Mouse (Mus musculus) MEL (cell line): Measurements from ENCODE around the gene Nek9. TPM values are rescaled to one million over a fixed set of nuclear protein-coding genes. Genes with fewer than 3 reads are reported as not detected.

Experiments used
- DNase-seq: peaks from one replicate; pipeline ENCODE4 v3.0.0; 2011; ENCODE audit warnings: low read depth, low spot score
- H3K27ac ChIP-seq: 2 replicates; pipeline ENCODE4 v1.5.1; 2012; ENCODE audit warnings: low read depth, mild to moderate bottlenecking, control low read depth, low read length, moderate library complexity; ENCODE audit not compliant: control insufficient read depth
- H3K27me3 ChIP-seq, 2 experiments: fragments of 150-350 bp in 1 of 2; sonication (generic) in 1 of 2; 2 replicates each; pipeline ENCODE4 v1.6.1; 2012; ENCODE audit warnings: low read length in 2 of 2, mild to moderate bottlenecking in 2 of 2, improper control_type of control experiment in 1 of 2, moderate library complexity in 1 of 2; ENCODE audit not compliant: insufficient read depth in 2 of 2, control insufficient read depth in 1 of 2
- H3K36me3 ChIP-seq, 2 experiments: 2 replicates each; pipeline ENCODE4 v1.6.1; 2012 to 2014; ENCODE audit warnings: low read length in 2 of 2, improper control_type of control experiment in 1 of 2, inconsistent platforms in 1 of 2, mild to moderate bottlenecking in 1 of 2; ENCODE audit not compliant: insufficient read depth in 2 of 2, control insufficient read depth in 1 of 2
- H3K4me1 ChIP-seq, 2 experiments: fragments of 150-350 bp in 1 of 2; sonication (generic) in 1 of 2; 2 replicates each; pipeline ENCODE4 v1.6.1; 2012; ENCODE audit warnings: low read length in 2 of 2, improper control_type of control experiment in 1 of 2, mild to moderate bottlenecking in 1 of 2; ENCODE audit not compliant: insufficient read depth in 2 of 2, control insufficient read depth in 1 of 2
- H3K4me3 ChIP-seq, 2 experiments: fragments of 150-350 bp in 1 of 2; sonication (generic) in 1 of 2; 2 replicates each; pipeline ENCODE4 v1.5.1; 2012; ENCODE audit warnings: low read depth in 2 of 2, low read length in 2 of 2, mild to moderate bottlenecking in 2 of 2, moderate library complexity in 2 of 2, control low read depth in 1 of 2, improper control_type of control experiment in 1 of 2; ENCODE audit not compliant: control insufficient read depth in 1 of 2, insufficient read depth in 1 of 2
- H3K79me2 ChIP-seq: 2 replicates; pipeline ENCODE4 v1.6.1; 2012; ENCODE audit warnings: mild to moderate bottlenecking, low read length, moderate library complexity; ENCODE audit not compliant: control insufficient read depth, poor library complexity, insufficient read depth
- H3K9ac ChIP-seq: 2 replicates; pipeline ENCODE4 v1.6.1; 2012; ENCODE audit warnings: low read depth, mild to moderate bottlenecking, control low read depth, low read length, moderate library complexity; ENCODE audit not compliant: control insufficient read depth, poor library complexity, severe bottlenecking
- H3K9me3 ChIP-seq: fragments of 150-350 bp; sonication (generic); replicated peaks from 2 replicates; pipeline ENCODE4 v1.6.1; 2012; ENCODE audit warnings: mild to moderate bottlenecking, low read length, improper control_type of control experiment, moderate library complexity; ENCODE audit not compliant: insufficient read depth
- CHD1 ChIP-seq: IDR thresholded peaks from 2 replicates; pipeline ENCODE4 v1.6.1; 2012; ENCODE audit warnings: low read depth, mild to moderate bottlenecking, inconsistent platforms, low read length, improper control_type of control experiment
- CTCF ChIP-seq, 3 experiments: IDR thresholded peaks in 2 of 3; conservative IDR thresholded peaks in 1 of 3; 2 replicates each; pipeline ENCODE4 v1.5.1; 2011 to 2012; ENCODE audit warnings: low read length in 3 of 3, low read depth in 2 of 3, mild to moderate bottlenecking in 2 of 3, improper control_type of control experiment in 1 of 3, inconsistent platforms in 1 of 3, mixed read lengths in 1 of 3, moderate library complexity in 1 of 3; ENCODE audit not compliant: control insufficient read depth in 1 of 3, insufficient read depth in 1 of 3, poor library complexity in 1 of 3, severe bottlenecking in 1 of 3
- E2F4 ChIP-seq: IDR thresholded peaks from 2 replicates; pipeline ENCODE4 v1.6.1; 2011; ENCODE audit warnings: low read depth, low read length, improper control_type of control experiment, borderline replicate concordance
- ELF1 ChIP-seq: IDR thresholded peaks from 2 replicates; pipeline ENCODE4 v1.6.1; 2014; ENCODE audit warnings: low read depth, mild to moderate bottlenecking, inconsistent platforms, low read length, improper control_type of control experiment, moderate library complexity
- EP300 ChIP-seq, 2 experiments: IDR thresholded peaks; 2 replicates each; pipeline ENCODE4 v1.6.1; 2011; ENCODE audit warnings: improper control_type of control experiment in 2 of 2, low read length in 2 of 2, low read depth in 1 of 2, mild to moderate bottlenecking in 1 of 2
- ETS1 ChIP-seq: IDR thresholded peaks from 2 replicates; pipeline ENCODE4 v1.6.1; 2012; ENCODE audit warnings: low read depth, mild to moderate bottlenecking, inconsistent platforms, low read length, improper control_type of control experiment, moderate library complexity
- GABPA ChIP-seq: IDR thresholded peaks from 2 replicates; pipeline ENCODE4 v1.6.1; 2012; ENCODE audit warnings: low read depth, mild to moderate bottlenecking, inconsistent platforms, low read length, improper control_type of control experiment, moderate library complexity
- GATA1 ChIP-seq: IDR thresholded peaks from 2 replicates; pipeline ENCODE4 v1.6.1; 2011; ENCODE audit warnings: low read depth, low read length, improper control_type of control experiment
- JUND ChIP-seq: IDR thresholded peaks from 2 replicates; pipeline ENCODE4 v1.6.1; 2011; ENCODE audit warnings: low read depth, mild to moderate bottlenecking, improper control_type of control experiment, low read length
- KAT2A ChIP-seq: conservative IDR thresholded peaks from 2 replicates; pipeline ENCODE4 v1.6.1; 2012; ENCODE audit warnings: low read depth, low read length, improper control_type of control experiment, inconsistent platforms
- MEF2A ChIP-seq: IDR thresholded peaks from 2 replicates; pipeline ENCODE4 v1.6.1; 2014; ENCODE audit warnings: low read depth, mild to moderate bottlenecking, inconsistent platforms, low read length, improper control_type of control experiment; ENCODE audit not compliant: poor library complexity, insufficient replicate concordance, severe bottlenecking; ENCODE audit errors: extremely low read depth
- MYB ChIP-seq: IDR thresholded peaks from 2 replicates; pipeline ENCODE4 v1.6.1; 2011; ENCODE audit warnings: mild to moderate bottlenecking, low read depth, low read length, improper control_type of control experiment
- NELFE ChIP-seq: IDR thresholded peaks from 2 replicates; pipeline ENCODE4 v1.6.1; 2011; ENCODE audit warnings: low read depth, low read length, improper control_type of control experiment
- POLR2AphosphoS2 ChIP-seq: IDR thresholded peaks from 2 replicates; pipeline ENCODE4 v1.6.1; 2011; ENCODE audit warnings: low read length, improper control_type of control experiment
- POLR2AphosphoS5 ChIP-seq: IDR thresholded peaks from 2 replicates; pipeline ENCODE4 v1.6.1; 2012; ENCODE audit warnings: low read depth, borderline replicate concordance, mild to moderate bottlenecking, inconsistent platforms, low read length, moderate library complexity, mixed read lengths
- RAD21 ChIP-seq: IDR thresholded peaks from 2 replicates; pipeline ENCODE4 v1.6.1; 2011; ENCODE audit warnings: mild to moderate bottlenecking, low read depth, low read length, improper control_type of control experiment
- RCOR1 ChIP-seq: IDR thresholded peaks from 2 replicates; pipeline ENCODE4 v1.6.1; 2012; ENCODE audit warnings: low read depth, mild to moderate bottlenecking, inconsistent platforms, low read length, improper control_type of control experiment
- TBP ChIP-seq: IDR thresholded peaks from 2 replicates; pipeline ENCODE4 v1.8.0; 2011; ENCODE audit warnings: low read depth, low read length, improper control_type of control experiment
- TCF12 ChIP-seq: IDR thresholded peaks from 2 replicates; pipeline ENCODE4 v1.6.1; 2014; ENCODE audit warnings: low read depth, mild to moderate bottlenecking, inconsistent platforms, low read length, improper control_type of control experiment, moderate library complexity
- UBTF ChIP-seq: IDR thresholded peaks from 2 replicates; pipeline ENCODE4 v1.6.1; 2012; ENCODE audit warnings: low read depth, mild to moderate bottlenecking, inconsistent platforms, low read length, improper control_type of control experiment, moderate library complexity, borderline replicate concordance; ENCODE audit not compliant: insufficient read depth
- USF1 ChIP-seq: IDR thresholded peaks from 2 replicates; pipeline ENCODE4 v1.6.1; 2014; ENCODE audit warnings: low read depth, mild to moderate bottlenecking, inconsistent platforms, low read length, improper control_type of control experiment, moderate library complexity
- USF2 ChIP-seq, 2 experiments: IDR thresholded peaks; 2 replicates each; pipeline ENCODE4 v1.6.1; 2011 to 2012; ENCODE audit warnings: improper control_type of control experiment in 2 of 2, low read length in 2 of 2, borderline replicate concordance in 1 of 2, inconsistent platforms in 1 of 2, low read depth in 1 of 2, mild to moderate bottlenecking in 1 of 2; ENCODE audit not compliant: insufficient read depth in 1 of 2
- ZKSCAN1 ChIP-seq: IDR thresholded peaks from 2 replicates; pipeline ENCODE4 v1.6.1; 2012; ENCODE audit warnings: low read depth, mild to moderate bottlenecking, inconsistent platforms, low read length, improper control_type of control experiment, moderate library complexity
- ZMIZ1 ChIP-seq: IDR thresholded peaks from 2 replicates; pipeline ENCODE4 v1.6.1; 2012; ENCODE audit warnings: low read depth, mild to moderate bottlenecking, inconsistent platforms, low read length, improper control_type of control experiment, moderate library complexity
- ZNF384 ChIP-seq: IDR thresholded peaks from 2 replicates; pipeline ENCODE4 v1.6.1; 2012; ENCODE audit warnings: low read depth, mild to moderate bottlenecking, inconsistent platforms, low read length, improper control_type of control experiment
- polyA plus RNA-seq, 2 experiments: library from polyadenylated mRNA; stranded (reverse) in 1 of 2; unstranded in 1 of 2; fragments of >175 nt in 1 of 2; fragments of >200 nt in 1 of 2; gene quantifications; 2 replicates each; pipeline versions ENCODE4 v1.2.1 to v1.2.4; 2012; ENCODE audit warnings: low replicate concordance in 2 of 2, low read depth in 1 of 2; ENCODE audit not compliant: insufficient read length in 2 of 2, insufficient read depth in 1 of 2, missing spikeins in 1 of 2
- total RNA-seq: library from RNA; depleted of rRNA; stranded (reverse); fragments of 300-350 nt; gene quantifications from 2 replicates; pipeline ENCODE4 v1.2.3, GENCODE M21; 2012

Gene Nek9
- total and polyA plus RNA-seq, 3 experiments: 23.4 to 32.2 TPM; not detected in 1

- TF ChIP-seq USF1 (no peak), USF2 (IDR thresholded peaks at IDR 0.05; ENCODE audit: borderline replicate concordance in 1 of 2, insufficient read depth in 1 of 2, low read depth in 1 of 2, low read length in 2 of 2) (no peak), KAT2A (no peak), TCF12 (no peak), NELFE (no peak), TBP (no peak), ELF1 (no peak), RAD21 (no peak), CHD1 (no peak), POLR2AphosphoS5 (no peak), ETS1 (no peak), ZMIZ1 (no peak), EP300 (IDR thresholded peaks at IDR 0.05; ENCODE audit: low read depth in 1 of 2, low read length in 2 of 2) (no peak), ZNF384 (no peak), GABPA (no peak), ZKSCAN1 (no peak), MYB (no peak), UBTF (no peak), JUND (no peak), GATA1 (no peak)
- no peak overlapping the region for H3K27ac ChIP-seq
- H3K4me3 ChIP-seq: no peak overlapping the region
- H3K79me2 ChIP-seq: no peaks in the 10 kb centered on the region
- no peaks in the 10 kb centered on the region for H3K27me3 ChIP-seq
- H3K36me3 ChIP-seq: peaks cover 0 to 11% of the 10 kb centered on the region in 2 experiments; a peak in 2 of 4 replicates
- DNase-seq: no peak
- no peak overlapping the region for H3K9ac ChIP-seq
- H3K9me3 ChIP-seq: no peaks in the 10 kb centered on the region
- no peaks in the 10 kb centered on the region for H3K4me1 ChIP-seq
These were observed 35.9 kb downstream of the Nek9 start for GRCm38 (mm10) chr12:85303256-85303655.

GRCm38 (mm10) chr12:85298835-85299180 lies 40.4 kb downstream of the Nek9 start:
- no peaks in the 10 kb centered on the region for H3K27me3 ChIP-seq
- no peak overlapping the region for H3K9ac ChIP-seq
- no peak for DNase-seq
- no peaks in the 10 kb centered on the region for H3K4me1 ChIP-seq
- no peak overlapping the region for H3K4me3 ChIP-seq
- H3K79me2 ChIP-seq: no peaks in the 10 kb centered on the region
- H3K9me3 ChIP-seq: no peaks in the 10 kb centered on the region
- no peaks in the 10 kb centered on the region; a peak in 1 of 4 replicates for H3K36me3 ChIP-seq
- no peak for TF ChIP-seq TCF12
- no peak for TF ChIP-seq KAT2A
- TF ChIP-seq POLR2AphosphoS2: no peak
- no peak for TF ChIP-seq CHD1
- TF ChIP-seq ELF1: no peak
- no peak for TF ChIP-seq ZMIZ1
- TF ChIP-seq E2F4: no peak
- no peak for TF ChIP-seq RCOR1
- no peak for TF ChIP-seq CTCF (IDR thresholded peaks at IDR 0.05 in 2 of 3, conservative IDR thresholded peaks at IDR 0.05 in 1 of 3; ENCODE audit: control insufficient read depth in 1 of 3, insufficient read depth in 1 of 3, low read depth in 2 of 3, low read length in 3 of 3, poor library complexity in 1 of 3, severe bottlenecking in 1 of 3)
- no peak for TF ChIP-seq MEF2A
- H3K27ac ChIP-seq: no peak overlapping the region
